Mouse (Mus musculus) heart, embryonic 12.5 days (tissue): ENCODE measurements around the gene 2700049A03Rik. TPM values are rescaled to one million over a fixed set of nuclear protein-coding genes. Genes with fewer than 3 reads are reported as not detected.

Experiments used
- polyA plus RNA-seq: library from polyadenylated mRNA; unstranded; fragments of >200 nt; fragmentation: Nextera tagmentation; extraction: Ambion mirVana; gene quantifications from 2 replicates; pipeline ENCODE4 v1.2.1, GENCODE M21; 2016

2700049A03Rik gene
- polyA plus RNA-seq, 1 experiment from 2014 or later: 9.6 TPM

Other genes starting within 250 kb of the 2700049A03Rik start
- gene Actr10, start 199.0 kb upstream of the 2700049A03Rik start, polyA plus RNA-seq: 196 and 197 TPM in 2 replicates
- 421 and 431 TPM in 2 replicates for gene Psma3, start 162.2 kb upstream of the 2700049A03Rik start, polyA plus RNA-seq
- 24.0 and 25.3 TPM in 2 replicates for gene Arid4a, start 120.9 kb upstream of the 2700049A03Rik start, polyA plus RNA-seq
- gene Tomm20l, start 25.4 kb upstream of the 2700049A03Rik start, polyA plus RNA-seq: not detected in 2 replicates
- 104 and 107 TPM in 2 replicates for gene Timm9, start 164 bp upstream of the 2700049A03Rik start, polyA plus RNA-seq
- 19.3 and 20.3 TPM in 2 replicates for gene Dact1, start 173.0 kb downstream of the 2700049A03Rik start, polyA plus RNA-seq